Mouse (Mus musculus): ENCODE results near the gene Cyth2. TPM values are rescaled to one million over a fixed set of nuclear protein-coding genes. Genes with fewer than 3 reads are reported as not detected.

The Cyth2 gene
- polyA plus RNA-seq, 1 experiment from 2014 or later, result 82.6 TPM

DNA sequence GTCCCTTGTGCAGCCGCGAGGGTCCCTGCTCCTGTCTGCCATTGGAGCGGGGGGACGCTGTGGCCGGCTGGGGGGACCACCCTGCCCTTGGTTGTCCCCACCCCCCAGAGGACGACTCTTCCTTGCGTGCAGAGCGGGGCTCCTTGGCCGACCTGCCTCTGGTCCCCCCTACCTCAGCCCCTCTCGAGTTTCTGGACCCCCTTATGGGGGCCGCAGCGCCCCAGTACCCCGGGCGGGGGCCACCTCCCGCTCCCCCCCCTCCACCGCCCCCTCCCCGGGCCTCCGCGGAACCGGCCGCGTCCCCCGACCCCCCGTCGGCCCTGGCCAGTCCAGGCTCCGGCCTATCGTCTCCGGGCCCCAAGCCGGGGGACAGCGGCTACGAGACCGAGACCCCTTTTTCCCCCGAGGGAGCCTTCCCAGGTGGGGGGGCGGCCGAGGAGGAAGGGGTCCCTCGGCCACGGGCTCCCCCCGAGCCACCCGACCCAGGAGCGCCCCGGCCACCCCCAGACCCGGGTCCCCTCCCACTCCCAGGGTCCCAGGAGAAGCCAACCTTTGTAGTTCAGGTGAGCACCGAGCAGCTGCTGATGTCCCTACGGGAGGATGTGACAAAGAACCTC is 20.3 kb downstream of the Cyth2 start:
- H3K9me3 ChIP-seq (replicated peaks; ENCODE audit: control insufficient read depth, low read length), result no peaks in the 10 kb centered on the region
- H3K4me1 ChIP-seq (ENCODE audit: control insufficient read depth, insufficient read depth, low read length), result peaks cover 14% of the 10 kb centered on the region; the same call in 1 of the 2 replicates
- ATAC-seq (ENCODE audit: insufficient read depth, low FRiP score), result no peak
- peaks cover 10% of the 10 kb centered on the region for H3K27me3 ChIP-seq (ENCODE audit: control insufficient read depth, insufficient read depth, low read length)
- H3K27ac ChIP-seq (ENCODE audit: low read length), result no peak overlapping the region
- H3K36me3 ChIP-seq (ENCODE audit: control insufficient read depth, insufficient read depth, low read length), result 0 out of 2 replicates have a peak, but pooled peaks cover 3% of the 10 kb centered on the region
- no peak overlapping the region for H3K4me2 ChIP-seq (ENCODE audit: low read depth, low read length)
- no peak overlapping the region for H3K4me3 ChIP-seq (replicated peaks; ENCODE audit: low read length)
- H3K9ac ChIP-seq (ENCODE audit: low read length), result no peak overlapping the region
- WGBS, result 85% methylated on average over 41 of the region's 44 CpGs

DNA sequence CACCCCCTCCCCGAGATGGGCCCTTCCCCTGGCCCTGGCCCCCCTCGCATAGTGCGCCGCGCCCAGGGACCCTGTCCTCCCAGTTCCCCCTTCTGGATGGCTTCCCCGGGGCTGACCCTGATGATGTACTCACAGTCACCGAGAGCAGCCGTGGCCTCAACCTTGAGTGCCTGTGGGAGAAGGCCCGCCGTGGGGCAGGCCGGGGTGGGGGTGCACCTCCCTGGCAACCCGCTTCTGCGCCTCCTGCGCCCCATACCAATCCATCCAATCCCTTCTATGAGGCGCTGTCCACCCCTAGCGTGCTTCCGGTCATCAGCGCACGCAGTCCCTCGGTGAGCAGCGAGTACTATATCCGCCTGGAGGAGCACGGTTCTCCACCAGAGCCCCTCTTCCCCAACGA is 21.1 kb downstream of the Cyth2 start:
- Histone ChIP-seq H3K4me3 (replicated peaks; ENCODE audit: low read length) (no peak overlapping the region), H3K27me3 (ENCODE audit: control insufficient read depth, insufficient read depth, low read length) (peaks cover 10% of the 10 kb centered on the region), H3K4me1 (ENCODE audit: control insufficient read depth, insufficient read depth, low read length) (peaks cover 11% of the 10 kb centered on the region; the same call in 1 of the 2 replicates), H3K9me3 (replicated peaks; ENCODE audit: control insufficient read depth, low read length) (no peaks in the 10 kb centered on the region), H3K4me2 (ENCODE audit: low read depth, low read length) (no peak overlapping the region), H3K9ac (ENCODE audit: low read length) (no peak overlapping the region), H3K27ac (ENCODE audit: low read length) (no peak overlapping the region), H3K36me3 (ENCODE audit: control insufficient read depth, insufficient read depth, low read length) (0 out of 2 replicates have a peak, but pooled peaks cover 4% of the 10 kb centered on the region)
- no peak for ATAC-seq (ENCODE audit: insufficient read depth, low FRiP score)
- WGBS, result 82% methylated on average over 24 of the region's 24 CpGs

GRCm38 (mm10) chr7:45791756-45792490 is 22.5 kb downstream of the Cyth2 start:
- ATAC-seq (ENCODE audit: insufficient read depth, low FRiP score), result no peak
- Histone ChIP-seq H3K4me2 (ENCODE audit: low read depth, low read length) (no peak overlapping the region), H3K4me3 (replicated peaks; ENCODE audit: low read length) (no peak overlapping the region), H3K9me3 (replicated peaks; ENCODE audit: control insufficient read depth, low read length) (no peaks in the 10 kb centered on the region), H3K4me1 (ENCODE audit: control insufficient read depth, insufficient read depth, low read length) (no peaks in the 10 kb centered on the region), H3K9ac (ENCODE audit: low read length) (no peak overlapping the region), H3K27ac (ENCODE audit: low read length) (no peak overlapping the region), H3K27me3 (ENCODE audit: control insufficient read depth, insufficient read depth, low read length) (no peaks in the 10 kb centered on the region), H3K36me3 (ENCODE audit: control insufficient read depth, insufficient read depth, low read length) (0 out of 2 replicates have a peak, but pooled peaks cover 4% of the 10 kb centered on the region)
- WGBS, result 78% methylated on average over 17 of the region's 17 CpGs

- Histone ChIP-seq H3K4me2 (ENCODE audit: low read depth, low read length) (no peak overlapping the region), H3K9ac (ENCODE audit: low read length) (no peak overlapping the region), H3K9me3 (replicated peaks; ENCODE audit: control insufficient read depth, low read length) (no peaks in the 10 kb centered on the region), H3K4me1 (ENCODE audit: control insufficient read depth, insufficient read depth, low read length) (peaks cover 1% of the 10 kb centered on the region; the same call in 1 of the 2 replicates), H3K27ac (ENCODE audit: low read length) (no peak overlapping the region), H3K36me3 (ENCODE audit: control insufficient read depth, insufficient read depth, low read length) (0 out of 2 replicates have a peak, but pooled peaks cover 4% of the 10 kb centered on the region), H3K4me3 (replicated peaks; ENCODE audit: low read length) (no peak overlapping the region), H3K27me3 (ENCODE audit: control insufficient read depth, insufficient read depth, low read length) (no peaks in the 10 kb centered on the region)
- WGBS, result 52% methylated on average over 6 of the region's 6 CpGs
- ATAC-seq (ENCODE audit: insufficient read depth, low FRiP score), result no peak
Measured at GRCm38 (mm10) chr7:45790721-45791120, 23.7 kb downstream of the Cyth2 start.

DNA sequence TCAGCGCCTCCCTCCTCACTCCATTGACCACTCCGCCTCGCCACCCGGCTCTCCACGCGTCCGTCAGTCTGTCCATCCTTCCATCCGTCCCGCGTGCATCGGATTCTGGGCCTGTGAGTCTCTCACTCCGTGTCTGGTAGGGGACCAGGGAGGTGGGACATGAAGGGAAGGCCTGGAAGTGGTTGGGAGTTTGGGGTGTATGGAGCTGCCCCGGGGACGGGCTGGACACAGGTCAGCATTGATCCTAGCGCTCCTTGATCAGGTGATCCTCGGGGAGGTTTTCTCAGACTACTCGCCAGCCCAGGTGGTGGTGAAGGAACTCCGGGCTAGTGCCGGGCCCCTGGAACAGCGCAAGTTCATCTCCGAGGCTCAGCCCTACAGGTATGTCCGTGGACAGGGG is 26.7 kb downstream of the Cyth2 start:
- H3K4me1 ChIP-seq (ENCODE audit: control insufficient read depth, insufficient read depth, low read length), result peaks cover 22% of the 10 kb centered on the region
- WGBS, result 80% methylated on average over 22 of the region's 22 CpGs
- H3K9ac ChIP-seq (ENCODE audit: low read length), result no peak overlapping the region
- H3K27ac ChIP-seq (ENCODE audit: low read length), result no peak overlapping the region
- no peak overlapping the region for H3K4me2 ChIP-seq (ENCODE audit: low read depth, low read length)
- 0 out of 2 replicates have a peak, but pooled peaks cover 4% of the 10 kb centered on the region for H3K36me3 ChIP-seq (ENCODE audit: control insufficient read depth, insufficient read depth, low read length)
- ATAC-seq (ENCODE audit: insufficient read depth, low FRiP score), result no peak
- no peak overlapping the region for H3K4me3 ChIP-seq (replicated peaks; ENCODE audit: low read length)
- no peaks in the 10 kb centered on the region; the same call in 1 of the 2 replicates for H3K27me3 ChIP-seq (ENCODE audit: control insufficient read depth, insufficient read depth, low read length)
- H3K9me3 ChIP-seq (replicated peaks; ENCODE audit: control insufficient read depth, low read length), result no peaks in the 10 kb centered on the region

- Histone ChIP-seq H3K4me2 (ENCODE audit: low read depth, low read length) (peak overlapping the region; percentile 78), H3K9me3 (replicated peaks; ENCODE audit: control insufficient read depth, low read length) (no peaks in the 10 kb centered on the region), H3K4me3 (replicated peaks; ENCODE audit: low read length) (peak overlapping the region; percentile 52), H3K27ac (ENCODE audit: low read length) (no peak overlapping the region), H3K27me3 (ENCODE audit: control insufficient read depth, insufficient read depth, low read length) (peaks cover 7% of the 10 kb centered on the region; the same call in 1 of the 2 replicates), H3K36me3 (ENCODE audit: control insufficient read depth, insufficient read depth, low read length) (0 out of 2 replicates have a peak, but pooled peaks cover 4% of the 10 kb centered on the region), H3K4me1 (ENCODE audit: control insufficient read depth, insufficient read depth, low read length) (peaks cover 22% of the 10 kb centered on the region), H3K9ac (ENCODE audit: low read length) (no peak overlapping the region; the same call in 1 of the 2 replicates)
- WGBS, result 12% methylated on average over 17 of the region's 17 CpGs
- ATAC-seq (ENCODE audit: insufficient read depth, low FRiP score), result peak; percentile 21; the same call in 1 of the 2 replicates
Measured at GRCm38 (mm10) chr7:45786661-45787413, 27.5 kb downstream of the Cyth2 start.

DNA sequence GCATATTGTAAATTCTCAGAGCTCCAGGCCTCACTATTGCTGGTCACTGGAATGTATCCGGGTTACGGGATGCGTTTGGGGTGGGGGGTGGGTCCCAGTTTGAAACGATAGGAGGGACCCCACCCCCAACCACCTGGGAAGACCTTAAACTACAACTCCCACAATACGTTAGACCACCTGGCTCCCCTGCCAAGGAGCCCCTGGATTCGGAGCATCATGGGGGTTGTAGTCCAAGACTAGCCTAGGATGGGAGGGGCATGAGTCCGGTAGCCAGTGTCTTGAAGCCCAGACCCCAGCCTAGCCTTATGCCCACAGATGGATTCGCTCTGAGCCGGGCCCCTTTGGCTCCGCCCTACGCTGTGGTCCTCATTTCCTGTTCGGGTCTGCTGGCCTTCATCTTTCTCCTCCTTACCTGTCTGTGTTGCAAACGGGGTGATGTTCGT is 28.2 kb downstream of the Cyth2 start:
- no peak overlapping the region for H3K9ac ChIP-seq (ENCODE audit: low read length)
- H3K27me3 ChIP-seq (ENCODE audit: control insufficient read depth, insufficient read depth, low read length), result peaks cover 7% of the 10 kb centered on the region; the same call in 1 of the 2 replicates
- H3K27ac ChIP-seq (ENCODE audit: low read length), result no peak overlapping the region
- peak overlapping the region; percentile 78 for H3K4me2 ChIP-seq (ENCODE audit: low read depth, low read length)
- 0 out of 2 replicates have a peak, but pooled peaks cover 4% of the 10 kb centered on the region for H3K36me3 ChIP-seq (ENCODE audit: control insufficient read depth, insufficient read depth, low read length)
- ATAC-seq (ENCODE audit: insufficient read depth, low FRiP score), result peak; percentile 32; the same call in 1 of the 2 replicates
- H3K4me3 ChIP-seq (replicated peaks; ENCODE audit: low read length), result peak overlapping the region; percentile 52
- H3K4me1 ChIP-seq (ENCODE audit: control insufficient read depth, insufficient read depth, low read length), result peaks cover 22% of the 10 kb centered on the region
- WGBS, result 1% methylated on average over 14 of the region's 14 CpGs
- H3K9me3 ChIP-seq (replicated peaks; ENCODE audit: control insufficient read depth, low read length), result no peaks in the 10 kb centered on the region

GRCm38 (mm10) chr7:45785388-45786135 is 28.8 kb downstream of the Cyth2 start:
- no peaks in the 10 kb centered on the region for H3K9me3 ChIP-seq (replicated peaks; ENCODE audit: control insufficient read depth, low read length)
- H3K27me3 ChIP-seq (ENCODE audit: control insufficient read depth, insufficient read depth, low read length), result peaks cover 7% of the 10 kb centered on the region; the same call in 1 of the 2 replicates
- peak overlapping the region; percentile 78 for H3K4me2 ChIP-seq (ENCODE audit: low read depth, low read length)
- under 1% methylated on average over 40 of the region's 42 CpGs for WGBS
- H3K36me3 ChIP-seq (ENCODE audit: control insufficient read depth, insufficient read depth, low read length), result 0 out of 2 replicates have a peak, but pooled peaks cover 4% of the 10 kb centered on the region
- peak overlapping the region; percentile 69 for H3K9ac ChIP-seq (ENCODE audit: low read length)
- H3K4me1 ChIP-seq (ENCODE audit: control insufficient read depth, insufficient read depth, low read length), result peaks cover 22% of the 10 kb centered on the region
- ATAC-seq (ENCODE audit: insufficient read depth, low FRiP score), result peak; percentile 12
- H3K27ac ChIP-seq (ENCODE audit: low read length), result no peak overlapping the region
- peak overlapping the region; percentile 52 for H3K4me3 ChIP-seq (replicated peaks; ENCODE audit: low read length)
